Mouse (Mus musculus): Measurements from ENCODE around the gene Hlx.

Gene Hlx

DNA sequence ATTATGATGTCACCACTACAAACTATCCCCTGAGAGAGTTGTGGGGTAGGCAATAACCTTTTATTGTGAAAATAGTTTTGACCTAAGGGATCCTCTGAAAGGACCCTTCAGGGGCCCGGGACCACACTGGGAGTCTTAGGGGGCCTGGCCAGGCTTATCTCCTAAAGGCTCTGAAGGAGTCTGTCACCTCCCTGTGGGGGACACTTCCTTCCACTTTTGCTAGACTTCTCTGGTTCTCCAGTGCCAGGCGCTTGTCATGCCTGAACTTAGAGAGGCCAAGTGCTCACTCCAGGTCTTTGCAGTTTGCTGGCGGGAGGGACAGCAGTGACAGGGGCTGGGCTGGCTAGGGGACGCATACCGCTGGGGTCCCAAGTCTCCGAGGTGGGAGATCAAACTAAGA lies 16.3 kb downstream of the Hlx start:
- no peak for DNase-seq (ENCODE audit: low spot score in 2 of 2)

DNA sequence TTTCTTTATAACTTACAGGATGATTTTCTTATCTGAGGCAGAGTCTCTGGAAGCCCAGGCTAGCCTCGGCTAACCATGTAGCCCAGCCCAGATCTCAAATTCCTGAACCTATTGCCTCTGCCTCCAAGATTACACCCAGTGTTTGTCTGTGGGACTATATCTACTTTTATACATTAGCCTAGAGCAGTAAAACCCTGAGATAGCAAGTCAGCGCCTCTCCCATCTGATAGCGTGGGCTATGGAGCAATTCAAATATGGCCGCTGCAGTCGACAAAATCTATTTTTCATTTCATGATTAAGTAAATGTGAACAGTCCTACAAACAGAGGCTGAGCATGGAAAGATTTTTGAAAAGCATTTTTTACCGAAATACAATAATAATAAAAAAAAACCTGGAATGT lies 16.7 kb downstream of the Hlx start:
- no peak for DNase-seq (ENCODE audit: low spot score in 2 of 2)

DNA sequence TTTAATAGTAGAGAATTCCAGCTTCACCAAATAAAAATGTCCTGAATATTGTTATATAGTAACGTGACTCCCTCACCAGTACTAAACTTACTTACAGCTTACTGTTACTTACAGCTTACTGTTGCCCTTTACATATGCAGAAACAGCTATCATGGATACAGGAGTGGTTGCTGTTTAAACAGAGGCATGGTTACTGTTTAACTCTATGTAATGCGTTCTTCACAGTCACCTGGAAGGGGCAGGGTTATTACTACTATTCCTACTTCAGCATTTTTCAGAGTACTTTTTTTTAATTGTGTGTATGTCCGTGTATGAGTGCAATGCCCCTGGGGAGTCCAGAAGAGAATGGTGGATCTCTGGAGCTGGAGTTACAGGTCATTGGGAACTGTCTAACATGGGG lies 17.9 kb downstream of the Hlx start:
- no peak for DNase-seq (ENCODE audit: low spot score in 2 of 2)

DNA sequence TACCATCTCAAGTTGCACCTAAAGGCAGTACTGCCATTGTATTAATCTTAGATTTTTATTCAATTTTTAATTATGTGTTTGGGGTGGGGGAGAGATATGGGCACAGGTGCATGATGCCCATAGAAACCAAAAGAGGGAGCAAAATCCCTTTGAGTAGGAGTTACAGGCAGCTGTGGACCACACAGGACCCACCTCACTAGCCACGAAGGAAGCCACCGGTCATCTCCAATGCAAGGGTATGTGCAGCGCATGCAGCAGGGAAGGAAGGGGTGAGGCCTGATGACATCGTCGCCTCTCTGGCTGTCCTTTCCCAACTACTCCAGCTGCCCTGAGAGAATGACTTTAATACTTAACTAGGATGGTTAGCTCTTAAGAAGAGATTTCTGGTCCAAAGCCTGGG lies 18.7 kb downstream of the Hlx start:
- no peak for DNase-seq (ENCODE audit: low spot score in 2 of 2)

DNA sequence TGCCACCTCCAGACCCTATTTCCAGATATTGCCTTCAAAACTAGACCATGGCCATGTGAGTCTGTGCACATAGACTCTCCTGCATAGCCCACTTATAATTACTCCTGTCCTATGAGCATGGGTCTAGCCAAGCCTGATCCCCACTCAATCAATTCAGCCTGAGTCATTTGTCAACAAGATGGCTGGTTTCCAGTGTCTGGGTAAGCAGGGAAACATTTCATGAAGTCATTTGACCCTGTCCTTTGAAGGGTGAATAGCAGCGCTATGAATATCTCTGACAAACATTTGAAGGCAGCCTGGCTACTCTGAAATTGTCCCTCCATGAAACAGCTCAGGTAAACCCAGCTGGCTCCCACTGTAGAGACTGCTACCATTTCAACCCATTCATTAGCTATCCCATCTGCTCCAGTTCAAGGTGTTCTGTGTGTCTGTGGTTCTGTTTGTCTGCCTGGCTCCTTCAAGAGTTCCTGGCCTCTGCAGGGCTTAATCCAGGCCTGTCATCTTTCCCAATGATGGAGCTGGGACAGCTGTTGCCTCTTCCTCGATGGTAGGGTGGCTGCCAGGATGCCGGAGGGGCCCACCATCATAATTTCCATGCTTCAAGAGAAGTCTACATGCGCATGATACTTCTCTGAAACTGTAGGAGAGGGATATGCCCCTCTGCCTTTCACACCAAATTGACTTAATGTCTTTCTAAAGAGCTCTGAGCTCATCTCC lies 24.7 kb downstream of the Hlx start:
- DNase-seq (ENCODE audit: low spot score in 2 of 2), result no peak

DNA sequence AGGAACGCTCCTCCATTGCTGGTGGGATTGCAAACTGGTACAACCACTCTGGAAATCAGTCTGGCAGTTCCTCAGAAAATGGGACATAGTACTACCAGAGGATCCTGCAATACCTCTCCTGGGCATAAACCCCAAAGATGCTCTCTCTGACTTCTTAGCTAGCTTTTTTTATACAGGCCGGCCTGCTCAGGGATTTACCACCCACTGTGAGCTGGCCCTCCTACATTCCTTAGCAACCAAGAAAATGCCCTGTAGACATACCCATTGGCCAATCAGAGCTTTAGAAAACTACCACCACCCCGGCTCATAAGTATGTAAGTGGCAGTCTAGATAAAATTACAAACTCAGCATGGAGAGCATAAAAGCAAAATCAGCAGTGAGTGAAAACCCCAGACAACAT lies 27.5 kb downstream of the Hlx start:
- DNase-seq (ENCODE audit: low spot score in 2 of 2), result no peak

DNA sequence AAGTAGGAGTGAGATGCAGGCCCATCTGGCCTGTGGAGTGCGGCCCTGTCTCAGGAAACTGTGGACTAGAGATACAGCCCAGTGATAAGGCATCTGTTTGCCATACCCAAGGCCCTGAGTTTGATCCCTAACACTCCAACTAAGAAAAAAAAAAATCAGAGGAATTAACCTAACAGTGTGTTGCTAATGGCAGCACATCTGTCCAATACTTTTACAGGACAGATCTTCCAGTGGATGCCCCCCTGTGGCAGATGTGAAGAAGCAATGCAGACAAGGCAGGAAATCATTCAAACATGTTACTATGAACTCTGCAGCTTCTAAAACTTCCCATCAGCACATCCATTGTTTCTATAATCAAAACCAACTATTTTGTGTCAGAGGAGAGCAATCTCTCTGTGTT lies 33.1 kb downstream of the Hlx start:
- no peak for DNase-seq (ENCODE audit: low spot score in 2 of 2)

DNA sequence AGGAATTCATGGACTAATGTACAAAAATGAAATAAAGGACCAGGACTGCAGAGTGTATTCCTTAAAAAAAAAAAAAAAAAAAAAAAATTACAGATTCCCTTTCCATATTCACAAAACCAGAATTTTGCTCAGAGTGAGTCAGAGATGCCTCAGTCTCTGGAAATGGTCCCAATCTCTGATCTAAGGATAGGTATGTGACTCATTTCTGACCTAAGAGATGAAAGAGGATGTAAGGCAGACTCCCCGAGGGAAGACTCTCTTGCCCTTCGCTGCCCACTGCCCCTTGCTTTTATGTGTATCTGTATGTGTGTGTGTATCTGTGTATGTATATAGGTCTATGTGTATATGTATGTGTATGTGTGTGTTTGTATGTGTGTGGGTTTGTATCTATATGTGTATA lies 37.0 kb downstream of the Hlx start:
- DNase-seq (ENCODE audit: low spot score in 2 of 2), result no peak

DNA sequence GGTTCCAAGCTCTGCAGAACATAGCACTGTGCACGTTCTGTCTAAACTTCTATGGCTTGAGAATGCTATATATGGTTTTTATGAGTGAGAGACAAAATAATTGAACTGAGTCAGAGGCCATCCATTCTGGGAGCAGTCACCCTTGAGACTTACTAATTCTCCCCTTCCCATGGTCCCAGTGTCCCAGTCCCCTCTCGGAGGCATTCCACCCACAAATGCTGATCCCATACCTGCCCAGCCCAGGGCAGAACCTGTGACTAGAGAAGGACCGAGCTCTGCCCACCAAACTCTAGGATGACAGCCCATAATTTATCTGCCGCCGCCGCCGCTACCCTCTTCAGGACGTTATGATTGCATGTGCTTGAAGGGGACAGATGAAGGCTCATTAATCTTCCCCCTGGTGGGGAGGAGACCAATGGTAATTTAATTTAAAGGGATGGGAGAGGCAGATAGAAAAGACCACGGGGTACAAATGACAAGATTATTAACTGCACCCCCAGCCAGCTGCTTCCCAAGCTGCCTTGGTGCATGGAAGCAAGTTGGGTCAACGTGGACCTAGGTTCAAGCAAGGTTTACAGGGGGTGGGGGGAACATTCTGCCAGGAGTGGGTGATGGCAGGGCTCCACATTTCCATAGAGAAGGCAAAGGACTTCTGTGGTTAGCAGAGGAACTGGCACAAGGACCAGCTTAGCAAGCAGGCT lies 40.1 kb downstream of the Hlx start:
- no peak for DNase-seq (ENCODE audit: low spot score in 2 of 2)

DNA sequence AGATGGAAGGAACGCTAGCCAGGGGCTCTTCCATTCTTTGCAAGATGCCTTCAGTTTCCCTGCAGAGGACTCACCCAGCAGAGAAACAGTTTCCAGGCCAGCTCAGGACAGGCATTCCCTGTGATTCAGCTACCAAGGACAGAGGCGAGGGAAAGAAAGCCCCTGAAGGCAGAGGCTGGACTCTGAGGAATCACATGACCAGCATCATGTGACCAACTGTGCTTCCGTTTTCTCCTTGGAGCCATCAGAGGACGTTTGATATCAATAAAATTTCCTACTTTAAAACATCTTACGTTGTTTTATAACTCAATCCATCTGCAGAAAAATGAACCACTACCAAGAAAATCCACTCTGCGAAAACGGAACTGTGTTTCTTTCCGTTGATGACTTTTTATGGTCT lies 41.2 kb downstream of the Hlx start:
- no peak for DNase-seq (ENCODE audit: low spot score in 2 of 2)

DNA sequence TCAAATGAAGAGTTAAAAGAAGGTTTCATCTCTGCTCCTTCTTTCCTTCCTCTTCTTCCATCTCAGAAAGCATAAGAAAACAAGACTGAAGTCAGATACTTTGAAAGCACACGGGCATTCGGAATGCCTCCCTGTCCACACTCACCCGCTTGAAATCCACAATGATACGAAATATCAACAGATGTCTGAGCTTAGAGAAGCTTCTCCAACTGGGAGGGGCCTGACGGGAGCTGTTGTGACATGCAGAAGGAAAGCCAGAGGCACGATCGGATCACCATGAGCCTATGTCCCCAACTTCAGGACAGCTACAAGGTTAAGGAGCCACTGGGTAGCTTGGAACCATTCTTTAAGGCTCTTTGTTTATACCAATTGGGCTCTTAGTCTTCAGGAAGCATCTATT lies 44.4 kb downstream of the Hlx start:
- no peak for DNase-seq (ENCODE audit: low spot score in 2 of 2)

DNA sequence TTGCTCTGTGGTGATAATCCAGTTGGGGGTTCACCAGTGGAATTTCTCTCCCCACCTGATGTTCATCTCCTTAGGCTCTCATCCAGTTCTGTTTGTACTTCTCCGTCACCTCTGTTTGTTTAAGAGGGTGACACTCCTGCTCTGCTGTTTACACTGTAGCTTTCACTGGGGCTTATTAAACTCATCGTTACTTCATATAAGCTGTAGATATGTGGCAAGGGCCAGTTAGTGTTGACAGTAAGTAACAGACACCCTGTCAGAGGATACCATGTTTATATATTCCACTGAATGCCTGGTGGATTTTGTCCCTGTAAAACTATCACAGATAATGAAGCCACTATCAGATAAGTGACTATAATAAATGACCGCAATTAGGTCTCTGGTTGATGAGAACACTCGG lies 44.9 kb downstream of the Hlx start:
- DNase-seq (ENCODE audit: low spot score in 2 of 2), result no peak

DNA sequence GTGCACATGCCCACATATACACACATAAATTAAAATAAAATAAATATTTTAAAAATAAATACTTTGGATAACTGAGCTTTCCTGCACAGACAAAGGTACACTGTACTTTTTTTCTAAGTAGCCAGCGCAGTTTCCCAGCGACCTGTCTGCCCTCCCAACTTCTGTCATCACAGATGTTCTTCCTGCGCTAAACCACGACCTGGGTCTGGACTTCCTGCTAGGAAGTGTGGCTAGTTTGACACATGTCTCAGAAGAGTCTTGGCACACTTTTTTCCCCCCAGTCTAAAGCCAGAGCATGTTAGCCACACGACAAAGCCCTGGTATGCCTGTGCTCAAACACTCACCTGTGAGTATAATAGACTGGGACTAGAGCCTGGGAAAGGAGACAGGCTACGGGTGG lies 48.9 kb downstream of the Hlx start:
- DNase-seq (ENCODE audit: low spot score in 2 of 2), result no peak

DNA sequence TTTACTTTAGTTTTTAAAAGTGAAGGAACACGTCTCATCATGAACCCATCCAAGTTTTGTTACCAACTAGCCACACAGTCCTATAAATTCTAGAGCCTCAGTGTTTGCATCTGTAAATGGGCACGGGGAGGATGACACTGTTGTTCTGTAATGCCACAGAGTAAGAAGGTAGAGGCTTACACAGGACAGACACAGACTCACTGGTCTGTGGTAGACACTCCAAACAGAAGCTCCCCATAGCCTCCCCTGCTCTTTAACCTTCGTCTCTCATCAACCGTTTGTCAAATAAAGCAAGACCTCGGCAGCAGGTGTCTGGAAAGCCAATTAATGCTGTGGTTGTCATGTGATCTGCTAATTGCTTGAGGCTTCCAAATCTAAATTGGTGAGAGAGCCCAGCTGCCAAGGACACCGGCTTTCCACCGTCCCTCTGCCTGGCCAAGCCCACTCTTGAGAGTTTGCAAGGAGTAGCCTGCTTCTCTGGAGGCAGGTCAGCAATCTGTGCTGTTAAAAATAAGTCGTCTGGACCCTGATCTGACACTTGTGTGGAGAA lies 52.9 kb downstream of the Hlx start:
- DNase-seq (ENCODE audit: low spot score in 2 of 2), result no peak

DNA sequence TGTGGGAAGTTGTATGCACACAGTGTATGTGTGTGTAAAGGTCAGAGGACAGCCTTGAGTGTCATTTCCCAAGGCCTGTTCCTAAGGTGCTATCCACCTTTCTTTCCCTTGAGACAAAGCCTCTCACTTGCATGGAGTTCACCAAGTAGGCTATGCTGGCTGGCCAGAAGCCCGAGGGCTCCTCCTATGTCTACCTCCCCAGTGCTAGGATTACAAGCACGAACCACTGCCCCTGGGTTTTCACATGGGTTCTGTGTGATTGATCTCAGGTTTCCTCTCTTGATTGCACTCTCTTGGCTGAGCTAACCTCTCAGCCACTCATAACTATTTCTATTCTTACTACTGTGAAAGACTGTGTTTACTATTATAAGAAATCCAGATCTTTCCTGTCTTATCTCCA lies 54.8 kb downstream of the Hlx start:
- DNase-seq (ENCODE audit: low spot score in 2 of 2), result no peak

Measured in cerebellum, postnatal 4 days (tissue).